Mouse (Mus musculus) bone marrow macrophage, adult 2 months (primary cell): ENCODE measurements around the gene Ctnnbip1. TPM values are rescaled to one million over a fixed set of nuclear protein-coding genes. Genes with fewer than 3 reads are reported as not detected.

ENCODE experiments used
- H3K27ac ChIP-seq: 2 replicates; pipeline ENCODE4 v1.5.1; 2012; ENCODE audit warnings: low read depth, low read length; ENCODE audit not compliant: insufficient read depth
- H3K4me1 ChIP-seq: 2 replicates; pipeline ENCODE4 v1.6.1; 2012; ENCODE audit warnings: low read length; ENCODE audit not compliant: control insufficient read depth, insufficient read depth
- H3K4me3 ChIP-seq: 2 replicates; pipeline ENCODE4 v1.5.1; 2012; ENCODE audit warnings: mild to moderate bottlenecking, low read length, moderate library complexity; ENCODE audit not compliant: insufficient read depth
- CTCF ChIP-seq: IDR thresholded peaks from 2 replicates; pipeline ENCODE4 v1.5.1; 2012; ENCODE audit warnings: low read depth, mild to moderate bottlenecking, low read length, moderate library complexity
- POLR2A ChIP-seq: IDR thresholded peaks from 2 replicates; pipeline ENCODE4 v1.6.1; 2012; ENCODE audit warnings: mild to moderate bottlenecking, low read depth, low read length, borderline replicate concordance
- polyA plus RNA-seq: library from polyadenylated mRNA; stranded (reverse); fragments of >200 nt; gene quantifications from 2 replicates; pipeline ENCODE4 v1.2.4, GENCODE M21; 2012; ENCODE audit not compliant: missing spikeins, insufficient read depth, insufficient read length

Gene Ctnnbip1
- polyA plus RNA-seq, 1 experiment: 16.2 TPM

DNA sequence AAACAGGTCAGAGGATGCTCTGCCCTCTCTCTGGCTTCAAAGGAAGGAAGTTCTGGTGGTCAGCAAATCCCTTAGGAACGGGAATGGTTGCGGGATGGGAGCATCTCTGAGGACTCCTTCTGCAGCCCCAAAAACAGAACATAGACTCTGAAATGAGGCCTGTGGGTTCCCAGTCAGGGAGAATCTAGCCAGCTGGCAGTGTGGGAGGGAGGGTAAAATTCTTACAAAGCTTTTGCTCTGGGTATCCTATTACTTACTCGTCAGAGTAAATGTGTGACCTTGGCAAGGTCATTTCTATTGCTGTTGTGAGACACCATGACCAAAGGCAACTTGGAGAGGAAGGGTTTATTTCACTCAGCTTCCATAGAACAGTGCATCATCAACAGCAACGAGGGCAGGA, 43.4 kb downstream of the Ctnnbip1 start:
- TF ChIP-seq CTCF (no peak), POLR2A (no peak)
- H3K4me3 ChIP-seq: no peak overlapping the region
- peaks cover 15% of the 10 kb centered on the region for H3K4me1 ChIP-seq
- H3K27ac ChIP-seq: no peak overlapping the region

DNA sequence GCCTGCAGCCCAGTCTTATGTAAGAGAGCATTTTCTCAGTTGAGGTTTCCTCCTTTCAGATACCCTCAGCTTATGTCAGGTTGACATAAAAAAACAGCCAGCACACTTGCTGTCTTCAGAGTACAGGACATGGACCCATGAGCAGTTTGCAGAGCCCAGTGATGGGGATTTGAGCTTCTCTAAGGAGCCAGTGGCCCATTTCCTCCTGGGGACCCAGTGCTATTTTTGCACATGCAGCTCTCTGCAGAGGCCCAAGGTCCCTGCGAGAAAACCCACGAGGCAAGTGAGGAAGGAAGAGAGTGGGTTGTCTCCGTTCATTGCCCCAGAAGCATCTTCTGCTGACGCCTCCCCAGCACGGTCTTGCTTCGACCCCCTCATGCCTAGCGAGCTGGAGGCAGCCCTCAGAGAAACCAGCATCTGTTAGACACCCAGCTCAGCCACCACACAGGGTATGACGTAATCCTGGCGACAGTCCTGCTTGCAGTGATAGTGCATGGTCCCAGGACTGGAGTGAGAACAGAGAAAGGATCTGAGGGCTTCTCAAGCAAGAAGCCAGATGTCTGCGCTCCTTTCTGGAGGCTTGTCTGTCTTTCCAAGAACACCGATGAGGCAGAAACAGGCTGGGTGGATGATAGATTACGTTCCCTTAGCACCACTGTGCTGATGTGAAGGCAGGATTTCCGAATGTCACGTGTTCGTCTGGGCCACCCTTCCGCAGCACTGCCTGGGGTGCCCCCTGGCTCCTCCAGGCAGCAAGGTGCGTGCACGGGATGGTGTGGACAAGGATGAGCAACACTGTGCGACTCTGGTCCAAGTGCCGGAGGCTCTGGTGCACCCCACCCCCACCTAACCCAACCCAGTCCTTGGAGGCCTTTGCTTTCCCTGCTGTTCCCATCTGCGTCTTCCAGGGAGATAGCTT, 44.2 kb downstream of the Ctnnbip1 start:
- no peak overlapping the region for H3K4me3 ChIP-seq
- peaks cover 15% of the 10 kb centered on the region for H3K4me1 ChIP-seq
- TF ChIP-seq CTCF (no peak), POLR2A (no peak)
- no peak overlapping the region for H3K27ac ChIP-seq

DNA sequence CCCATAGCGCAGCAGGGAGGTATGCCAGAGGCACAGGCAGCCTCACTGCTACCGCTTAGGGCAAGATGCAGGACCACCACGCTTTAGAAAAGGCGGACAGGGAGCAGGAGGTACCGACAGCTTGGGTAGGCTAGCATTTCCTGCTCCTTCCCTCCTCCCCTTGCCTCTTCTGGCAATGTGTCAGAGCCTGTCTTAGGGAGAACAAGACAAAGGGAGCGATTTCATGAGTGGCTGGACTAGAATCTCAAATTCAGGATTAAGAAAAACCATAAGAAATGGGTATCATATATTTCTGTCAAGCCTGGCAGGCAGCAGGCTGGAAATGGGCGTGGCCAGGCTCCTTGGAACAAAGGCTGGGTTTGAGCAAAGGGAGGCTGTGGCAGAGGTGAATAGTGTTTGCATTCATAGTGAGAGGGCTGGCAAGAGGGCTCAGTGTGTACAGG, 44.9 kb downstream of the Ctnnbip1 start:
- TF ChIP-seq CTCF (no peak), POLR2A (no peak)
- peaks cover 9% of the 10 kb centered on the region for H3K4me1 ChIP-seq
- H3K27ac ChIP-seq: no peak overlapping the region
- H3K4me3 ChIP-seq: no peak overlapping the region

DNA sequence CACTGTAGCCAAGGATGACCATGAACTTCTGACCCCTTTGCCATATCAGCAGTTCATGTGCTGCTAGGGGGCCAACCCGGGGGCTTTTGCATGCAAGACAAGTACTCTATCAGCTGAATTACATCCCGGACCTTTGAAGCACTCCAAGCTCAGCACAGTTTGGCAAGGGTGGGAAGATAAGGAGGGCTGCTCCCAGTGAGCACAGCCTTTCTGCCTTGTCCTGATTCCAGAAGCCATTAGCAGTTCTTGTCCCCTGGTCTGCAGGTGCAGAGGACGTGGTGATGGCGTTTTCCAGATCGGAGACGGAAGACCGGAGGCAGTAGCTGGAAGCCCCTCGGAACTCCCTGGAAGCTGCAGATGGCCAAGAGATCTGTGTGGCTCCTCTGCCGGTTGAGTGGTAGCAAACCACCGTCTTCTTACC, 45.9 kb downstream of the Ctnnbip1 start:
- no peak for TF ChIP-seq POLR2A
- TF ChIP-seq CTCF: no peak
- Histone ChIP-seq H3K27ac (no peak overlapping the region), H3K4me1 (peaks cover 3% of the 10 kb centered on the region; the same call in 1 of the 2 replicates), H3K4me3 (no peak overlapping the region)

DNA sequence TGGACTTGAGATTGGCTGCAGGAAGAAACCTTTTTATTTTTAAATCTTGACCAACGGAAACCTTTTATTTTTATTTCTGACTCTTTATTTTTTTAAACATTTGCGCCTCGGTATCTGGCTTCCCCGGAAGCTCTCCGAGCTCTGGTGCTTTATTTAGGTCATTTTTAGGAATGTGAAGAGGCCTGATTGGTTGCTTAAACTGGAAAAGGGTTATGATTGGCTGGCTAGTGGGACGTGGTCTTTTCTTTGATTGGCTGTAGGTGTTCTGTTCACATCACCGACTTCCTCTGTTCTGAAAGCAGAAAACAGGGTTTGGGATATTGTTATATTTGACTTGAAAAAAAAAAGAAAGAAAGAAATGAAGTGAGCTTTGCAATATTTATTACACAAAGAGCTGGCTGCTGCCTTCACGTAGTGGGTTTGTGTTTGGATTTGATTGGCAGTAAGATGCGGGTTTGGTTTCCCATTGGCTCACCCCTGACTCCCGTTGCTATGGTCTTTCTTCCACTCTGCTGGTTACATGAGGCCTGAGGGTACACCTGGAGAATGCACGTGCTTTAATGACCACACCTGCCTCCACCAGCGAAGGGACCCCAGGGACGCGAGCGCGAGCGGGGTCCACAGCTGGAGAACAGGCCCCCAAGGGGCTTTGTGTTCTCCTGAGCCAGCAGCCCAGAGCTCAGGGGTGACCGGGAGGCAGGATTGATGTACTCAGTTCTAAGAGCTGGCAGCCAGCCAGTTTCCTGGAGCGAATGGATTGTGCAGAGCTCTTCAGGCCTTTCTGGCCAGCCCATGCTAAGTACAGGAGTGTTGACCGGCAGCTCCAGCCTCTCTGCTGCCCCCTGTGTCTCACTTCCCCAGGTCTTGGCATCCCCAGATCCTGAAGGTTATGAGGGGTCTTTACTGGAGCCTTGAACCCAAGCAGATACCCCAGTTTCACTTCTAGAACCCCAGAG, 46.7 kb downstream of the Ctnnbip1 start:
- Histone ChIP-seq H3K4me1 (peaks cover 3% of the 10 kb centered on the region; the same call in 1 of the 2 replicates), H3K27ac (no peak overlapping the region), H3K4me3 (no peak overlapping the region)
- TF ChIP-seq POLR2A (no peak), CTCF (no peak)

DNA sequence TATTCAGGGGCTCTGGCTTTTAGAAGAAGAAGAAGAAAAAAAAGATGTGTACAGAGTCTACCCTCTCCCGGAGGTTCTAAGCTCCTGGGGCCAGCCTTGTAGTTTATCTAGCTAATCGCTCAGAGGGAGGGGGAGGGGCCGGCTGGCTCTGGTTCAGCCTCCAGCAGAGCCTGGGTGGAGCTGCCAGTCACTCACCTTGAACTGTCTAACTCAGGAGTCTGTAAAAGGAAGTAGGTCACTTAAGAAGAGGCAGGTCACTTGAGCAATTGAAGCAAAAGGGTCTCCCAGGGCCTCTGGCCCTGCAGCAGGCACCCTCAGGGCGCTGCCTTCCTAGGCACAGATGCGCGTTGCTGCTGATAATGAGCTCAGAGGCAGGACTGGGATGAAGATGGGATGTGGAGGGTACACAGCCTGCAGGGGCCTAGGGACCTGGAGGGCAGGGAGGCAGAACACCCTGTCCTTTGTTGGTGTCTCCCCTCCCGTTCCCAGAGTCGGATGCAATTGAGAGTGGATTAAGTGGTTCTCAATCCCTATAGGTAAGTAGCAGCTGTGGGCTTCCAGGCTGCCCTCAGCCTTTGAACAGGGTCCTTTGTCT, 49.5 kb downstream of the Ctnnbip1 start:
- no peak overlapping the region for H3K4me3 ChIP-seq
- TF ChIP-seq POLR2A (no peak), CTCF (no peak)
- no peak overlapping the region for H3K27ac ChIP-seq
- H3K4me1 ChIP-seq: peaks cover 10% of the 10 kb centered on the region

DNA sequence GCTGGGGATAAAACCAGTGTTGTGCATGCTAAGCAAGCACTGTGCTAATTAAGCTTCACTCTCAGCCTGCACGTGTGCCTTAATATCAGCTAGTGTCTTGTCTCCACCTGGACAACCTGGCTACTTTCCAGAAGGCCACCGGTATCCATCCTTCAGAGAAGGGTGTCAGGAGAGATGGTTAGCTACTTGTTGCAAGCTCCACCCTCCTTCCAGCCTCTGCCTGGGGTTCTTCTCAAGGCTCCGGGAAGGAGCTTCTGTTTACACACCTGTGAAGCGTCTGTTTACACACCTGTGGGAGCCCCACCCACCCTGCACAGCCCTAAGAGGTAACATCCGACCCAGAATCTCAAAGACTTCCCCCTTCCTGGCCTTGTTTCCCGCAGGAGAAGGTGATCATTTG, 50.6 kb downstream of the Ctnnbip1 start:
- Histone ChIP-seq H3K4me1 (peaks cover 9% of the 10 kb centered on the region), H3K27ac (no peak overlapping the region), H3K4me3 (no peak overlapping the region)
- TF ChIP-seq POLR2A (no peak), CTCF (no peak)

DNA sequence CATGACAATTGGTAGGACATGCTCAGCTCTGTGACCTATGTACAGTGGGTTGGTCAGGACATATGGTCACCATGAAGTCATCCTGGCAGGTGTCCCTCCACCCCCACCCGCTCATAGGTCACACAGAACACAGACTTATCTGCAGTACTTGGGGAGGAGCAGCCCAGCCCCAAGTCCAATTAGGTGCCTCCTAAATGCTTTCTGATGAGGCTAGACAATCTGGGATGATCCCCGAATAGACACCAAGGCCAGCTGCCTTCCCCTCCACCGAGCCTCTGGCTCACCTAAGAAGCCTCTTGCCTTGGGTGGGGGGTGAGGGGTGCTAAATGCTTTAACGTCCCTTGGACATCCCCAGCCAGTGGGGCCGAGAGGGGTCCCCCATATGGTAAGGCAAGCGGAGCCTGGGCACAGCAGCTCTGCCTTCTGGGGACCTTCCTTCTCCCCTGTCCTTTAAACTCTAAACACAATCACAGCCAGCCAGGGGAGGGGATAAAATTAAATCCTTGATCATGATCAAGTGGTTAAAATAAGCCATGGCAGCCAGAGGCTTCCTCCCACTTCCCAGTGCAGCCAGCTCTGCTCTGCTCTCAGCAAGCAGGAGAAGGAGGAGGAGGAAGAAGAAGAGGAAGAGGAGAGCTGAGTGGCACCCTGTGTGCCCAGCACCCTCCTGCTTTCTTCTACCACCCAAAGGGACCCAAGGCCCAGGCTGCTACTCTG, 51.9 kb downstream of the Ctnnbip1 start:
- TF ChIP-seq POLR2A: no peak
- no peak for TF ChIP-seq CTCF
- Histone ChIP-seq H3K27ac (no peak overlapping the region), H3K4me3 (no peak overlapping the region), H3K4me1 (peaks cover 9% of the 10 kb centered on the region)

DNA sequence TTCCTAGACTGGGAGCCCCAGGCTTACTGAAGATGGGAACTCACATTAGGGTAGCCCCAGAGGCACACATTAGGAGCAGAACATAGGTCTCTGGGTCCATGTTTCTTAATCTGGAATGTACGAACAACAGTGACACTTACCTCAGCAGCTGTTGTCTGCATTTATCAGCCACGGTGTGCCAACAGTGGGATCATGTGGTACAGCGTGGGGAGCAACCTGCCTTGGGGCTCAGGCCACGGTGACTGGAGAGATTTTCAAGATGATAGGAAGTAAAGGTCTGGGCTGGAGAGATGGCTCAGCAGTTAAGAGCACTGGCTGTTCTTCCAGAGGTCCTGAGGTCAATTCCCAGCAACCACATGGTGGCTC, 52.4 kb downstream of the Ctnnbip1 start:
- H3K4me3 ChIP-seq: no peak overlapping the region
- TF ChIP-seq POLR2A (no peak), CTCF (no peak)
- peaks cover 9% of the 10 kb centered on the region for H3K4me1 ChIP-seq
- H3K27ac ChIP-seq: no peak overlapping the region
